Mouse (Mus musculus): ENCODE measurements around the gene Olfr960. TPM values are rescaled to one million over a fixed set of nuclear protein-coding genes. Genes with fewer than 3 reads are reported as not detected.
A peak's percentile ranks its signal among the peaks of the same experiment; 100 is the strongest.

Gene Olfr960
- not detected in 2 replicates for polyA plus RNA-seq (2014; fragmentation: Nextera tagmentation; extraction: Ambion mirVana)

- no peak within 1 kb of the TSS for H3K4me2 ChIP-seq (ENCODE audit: low read length)
- H3K4me3 ChIP-seq (ENCODE audit: low read depth, low read length): no peak within 1 kb of the TSS
- H3K27me3 ChIP-seq (replicated peaks; ENCODE audit: control insufficient read depth, insufficient read depth, low read length): no peaks in the 10 kb centered on the region
- H3K27ac ChIP-seq (ENCODE audit: low read depth): no peak within 1 kb of the TSS
- no peaks in the 10 kb centered on the region for H3K4me1 ChIP-seq (replicated peaks; ENCODE audit: control insufficient read depth, insufficient read depth, low read length)
- H3K36me3 ChIP-seq (ENCODE audit: control insufficient read depth, insufficient read depth, low read length): no peaks in the 10 kb centered on the region
- no peak within 1 kb of the TSS for H3K9ac ChIP-seq (ENCODE audit: low read length)
- 80% methylated on average over 1 of the region's 1 CpGs for WGBS
- ATAC-seq (replicated peaks; ENCODE audit: low FRiP score, low TSS enrichment, low read depth) (no peak), DNase-seq (ENCODE audit: low spot score) (no peak)
- no peaks in the 10 kb centered on the region for H3K9me3 ChIP-seq (ENCODE audit: control insufficient read depth, low read length)
Observed at GRCm38 (mm10) chr9:39621073-39621472, at the start of gene Olfr960. Olfr960 (plus strand) TSS chr9:39621373.

GRCm38 (mm10) chr9:39575469-39575868, 45.7 kb upstream of the Olfr960 start, which contains the start of gene Olfr959:
Olfr959 (minus strand) TSS chr9:39575569.
- ATAC-seq (replicated peaks; ENCODE audit: low FRiP score, low TSS enrichment, low read depth): no peak

GRCm38 (mm10) chr9:39577050-39577449, 44.1 kb upstream of the Olfr960 start:
- 85% methylated on average over 5 of the region's 5 CpGs for WGBS

More at GRCm38 (mm10) chr9:39575469-39575868, 45.7 kb upstream of the Olfr960 start, which contains the start of gene Olfr959:
- H3K27ac ChIP-seq (ENCODE audit: low read depth): no peak within 1 kb of the TSS
- no peaks in the 10 kb centered on the region for H3K9me3 ChIP-seq (ENCODE audit: control insufficient read depth, low read length)
- no peak within 1 kb of the TSS for H3K4me2 ChIP-seq (ENCODE audit: low read length)
- no peak within 1 kb of the TSS for H3K4me3 ChIP-seq (ENCODE audit: low read depth, low read length)
- 74% methylated on average over 3 of the region's 3 CpGs for WGBS
- H3K4me1 ChIP-seq (replicated peaks; ENCODE audit: control insufficient read depth, insufficient read depth, low read length): no peaks in the 10 kb centered on the region
- no peaks in the 10 kb centered on the region for H3K27me3 ChIP-seq (replicated peaks; ENCODE audit: control insufficient read depth, insufficient read depth, low read length)
- no peak for DNase-seq (ENCODE audit: low spot score)
- H3K36me3 ChIP-seq (ENCODE audit: control insufficient read depth, insufficient read depth, low read length): no peaks in the 10 kb centered on the region
- H3K9ac ChIP-seq (ENCODE audit: low read length): no peak within 1 kb of the TSS

GRCm38 (mm10) chr9:39602536-39603332, 18.4 kb upstream of the Olfr960 start:
- WGBS: 0% methylated on average over 19 of the region's 19 CpGs
- 0 out of 2 replicates have a peak overlapping the region, but pooled peaks have one; percentile 1 for H3K27ac ChIP-seq (ENCODE audit: low read depth)

More at GRCm38 (mm10) chr9:39577050-39577449, 44.1 kb upstream of the Olfr960 start:
- Histone ChIP-seq H3K4me2 (ENCODE audit: low read length) (no peak overlapping the region), H3K9me3 (ENCODE audit: control insufficient read depth, low read length) (no peaks in the 10 kb centered on the region), H3K4me1 (replicated peaks; ENCODE audit: control insufficient read depth, insufficient read depth, low read length) (no peaks in the 10 kb centered on the region), H3K9ac (ENCODE audit: low read length) (no peak overlapping the region), H3K36me3 (ENCODE audit: control insufficient read depth, insufficient read depth, low read length) (no peaks in the 10 kb centered on the region), H3K27ac (ENCODE audit: low read depth) (no peak overlapping the region), H3K4me3 (ENCODE audit: low read depth, low read length) (no peak overlapping the region), H3K27me3 (replicated peaks; ENCODE audit: control insufficient read depth, insufficient read depth, low read length) (no peaks in the 10 kb centered on the region)
- DNase-seq (ENCODE audit: low spot score) (no peak), ATAC-seq (replicated peaks; ENCODE audit: low FRiP score, low TSS enrichment, low read depth) (no peak)

GRCm38 (mm10) chr9:39603333-39603845, 17.8 kb upstream of the Olfr960 start:
- no peaks in the 10 kb centered on the region for H3K36me3 ChIP-seq (ENCODE audit: control insufficient read depth, insufficient read depth, low read length)
- ATAC-seq (replicated peaks; ENCODE audit: low FRiP score, low TSS enrichment, low read depth) (peak; percentile 67), DNase-seq (ENCODE audit: low spot score) (peak; percentile 68)
- 0% methylated on average over 9 of the region's 9 CpGs for WGBS
- H3K4me3 ChIP-seq (ENCODE audit: low read depth, low read length): peak overlapping the region; percentile 42
- H3K4me2 ChIP-seq (ENCODE audit: low read length): peak overlapping the region; percentile 78
- no peaks in the 10 kb centered on the region for H3K4me1 ChIP-seq (replicated peaks; ENCODE audit: control insufficient read depth, insufficient read depth, low read length)
- no peaks in the 10 kb centered on the region for H3K9me3 ChIP-seq (ENCODE audit: control insufficient read depth, low read length)
- no peaks in the 10 kb centered on the region for H3K27me3 ChIP-seq (replicated peaks; ENCODE audit: control insufficient read depth, insufficient read depth, low read length)
- peak overlapping the region; percentile 30; the same call in 1 of the 2 replicates for H3K9ac ChIP-seq (ENCODE audit: low read length)
- H3K27ac ChIP-seq (ENCODE audit: low read depth): peak overlapping the region; percentile 1; the same call in 1 of the 2 replicates

More at GRCm38 (mm10) chr9:39602536-39603332, 18.4 kb upstream of the Olfr960 start:
- Histone ChIP-seq H3K4me3 (ENCODE audit: low read depth, low read length) (peak overlapping the region; percentile 42), H3K9ac (ENCODE audit: low read length) (peak overlapping the region; percentile 29; the same call in 1 of the 2 replicates), H3K4me2 (ENCODE audit: low read length) (peak overlapping the region; percentile 78), H3K9me3 (ENCODE audit: control insufficient read depth, low read length) (no peaks in the 10 kb centered on the region), H3K4me1 (replicated peaks; ENCODE audit: control insufficient read depth, insufficient read depth, low read length) (no peaks in the 10 kb centered on the region), H3K36me3 (ENCODE audit: control insufficient read depth, insufficient read depth, low read length) (no peaks in the 10 kb centered on the region), H3K27me3 (replicated peaks; ENCODE audit: control insufficient read depth, insufficient read depth, low read length) (no peaks in the 10 kb centered on the region)
- DNase-seq (ENCODE audit: low spot score): peak; percentile 61
- peak; percentile 78; the same call in 1 of the 2 replicates for ATAC-seq (replicated peaks; ENCODE audit: low FRiP score, low TSS enrichment, low read depth)

GRCm38 (mm10) chr9:39603999-39604453, 17.1 kb upstream of the Olfr960 start, which contains the start of gene AW551984:
AW551984 (minus strand) TSS chr9:39604403.
- Histone ChIP-seq H3K4me3 (ENCODE audit: low read depth, low read length) (peak within 1 kb of the TSS; percentile 42), H3K4me1 (replicated peaks; ENCODE audit: control insufficient read depth, insufficient read depth, low read length) (no peaks in the 10 kb centered on the region), H3K9ac (ENCODE audit: low read length) (peak within 1 kb of the TSS; percentile 30; the same call in 1 of the 2 replicates), H3K9me3 (ENCODE audit: control insufficient read depth, low read length) (no peaks in the 10 kb centered on the region), H3K27ac (ENCODE audit: low read depth) (peak within 1 kb of the TSS; percentile 54; the same call in 1 of the 2 replicates), H3K36me3 (ENCODE audit: control insufficient read depth, insufficient read depth, low read length) (no peaks in the 10 kb centered on the region), H3K27me3 (replicated peaks; ENCODE audit: control insufficient read depth, insufficient read depth, low read length) (no peaks in the 10 kb centered on the region), H3K4me2 (ENCODE audit: low read length) (peak within 1 kb of the TSS; percentile 78)
- WGBS: under 1% methylated on average over 8 of the region's 8 CpGs
- DNase-seq (ENCODE audit: low spot score) (peak; percentile 58), ATAC-seq (replicated peaks; ENCODE audit: low FRiP score, low TSS enrichment, low read depth) (peak; percentile 73)

GRCm38 (mm10) chr9:39608497-39608896, 12.7 kb upstream of the Olfr960 start:
- Histone ChIP-seq H3K36me3 (ENCODE audit: control insufficient read depth, insufficient read depth, low read length) (no peaks in the 10 kb centered on the region), H3K9me3 (ENCODE audit: control insufficient read depth, low read length) (no peaks in the 10 kb centered on the region), H3K27me3 (replicated peaks; ENCODE audit: control insufficient read depth, insufficient read depth, low read length) (no peaks in the 10 kb centered on the region), H3K27ac (ENCODE audit: low read depth) (no peak overlapping the region), H3K9ac (ENCODE audit: low read length) (no peak overlapping the region), H3K4me3 (ENCODE audit: low read depth, low read length) (no peak overlapping the region), H3K4me1 (replicated peaks; ENCODE audit: control insufficient read depth, insufficient read depth, low read length) (no peaks in the 10 kb centered on the region), H3K4me2 (ENCODE audit: low read length) (no peak overlapping the region)
- ATAC-seq (replicated peaks; ENCODE audit: low FRiP score, low TSS enrichment, low read depth): no peak
- DNase-seq (ENCODE audit: low spot score): no peak

GRCm38 (mm10) chr9:39610355-39610754, 10.8 kb upstream of the Olfr960 start, which contains the start of gene Olfr148:
Olfr148 (plus strand) TSS chr9:39610655.
- H3K36me3 ChIP-seq (ENCODE audit: control insufficient read depth, insufficient read depth, low read length): no peaks in the 10 kb centered on the region
- H3K27me3 ChIP-seq (replicated peaks; ENCODE audit: control insufficient read depth, insufficient read depth, low read length): no peaks in the 10 kb centered on the region
- ATAC-seq (replicated peaks; ENCODE audit: low FRiP score, low TSS enrichment, low read depth) (no peak), DNase-seq (ENCODE audit: low spot score) (no peak)
- no peak within 1 kb of the TSS for H3K27ac ChIP-seq (ENCODE audit: low read depth)
- no peaks in the 10 kb centered on the region for H3K4me1 ChIP-seq (replicated peaks; ENCODE audit: control insufficient read depth, insufficient read depth, low read length)
- H3K4me2 ChIP-seq (ENCODE audit: low read length): no peak within 1 kb of the TSS
- no peak within 1 kb of the TSS for H3K4me3 ChIP-seq (ENCODE audit: low read depth, low read length)
- 72% methylated on average over 3 of the region's 3 CpGs for WGBS
- H3K9me3 ChIP-seq (ENCODE audit: control insufficient read depth, low read length): no peaks in the 10 kb centered on the region
- no peak within 1 kb of the TSS for H3K9ac ChIP-seq (ENCODE audit: low read length)

Measured in intestine, embryonic 14.5 days (tissue).